Mouse (Mus musculus): ENCODE measurements around the gene Lbp. TPM values are rescaled to one million over a fixed set of nuclear protein-coding genes. Genes with fewer than 3 reads are reported as not detected.

Gene Lbp
- polyA plus RNA-seq, 1 experiment from 2014 or later: 3.4 TPM

- ATAC-seq (ENCODE audit: low FRiP score) (no peak), DNase-seq (ENCODE audit: low spot score) (no peak)
- H3K4me2 ChIP-seq (replicated peaks; ENCODE audit: low read depth, low read length): no peak overlapping the region
- H3K4me1 ChIP-seq (replicated peaks; ENCODE audit: control insufficient read depth, insufficient read depth, low read length): no peaks in the 10 kb centered on the region
- WGBS: 62% methylated on average over 7 of the region's 7 CpGs
- H3K9me3 ChIP-seq (ENCODE audit: control insufficient read depth, low read length): no peaks in the 10 kb centered on the region
- H3K36me3 ChIP-seq (ENCODE audit: control insufficient read depth, insufficient read depth, low read length): no peaks in the 10 kb centered on the region
- no peak overlapping the region for H3K9ac ChIP-seq (ENCODE audit: low read depth, low read length)
- no peaks in the 10 kb centered on the region for H3K27me3 ChIP-seq (ENCODE audit: control insufficient read depth, insufficient read depth, low read length)
- no peak overlapping the region for H3K4me3 ChIP-seq (ENCODE audit: low read depth, low read length)
- no peak overlapping the region for H3K27ac ChIP-seq (ENCODE audit: low read depth, low read length)
These were observed 67.2 kb downstream of the Lbp start for GRCm38 (mm10) chr2:158373516-158373915.

GRCm38 (mm10) chr2:158375443-158376122 is 69.3 kb downstream of the Lbp start, which contains the start of gene Snhg11:
Gene Snhg11, plus strand, starts transcription at chr2:158375638.
- H3K9ac ChIP-seq (ENCODE audit: low read depth, low read length): peak within 1 kb of the TSS; percentile 57
- ATAC-seq (ENCODE audit: low FRiP score) (peak; percentile 84), DNase-seq (ENCODE audit: low spot score) (peak; percentile 89)
- 1% methylated on average over 36 of the region's 36 CpGs for WGBS
- no peaks in the 10 kb centered on the region for H3K4me1 ChIP-seq (replicated peaks; ENCODE audit: control insufficient read depth, insufficient read depth, low read length)
- H3K36me3 ChIP-seq (ENCODE audit: control insufficient read depth, insufficient read depth, low read length): no peaks in the 10 kb centered on the region
- H3K4me3 ChIP-seq (ENCODE audit: low read depth, low read length): peak within 1 kb of the TSS; percentile 42
- peak within 1 kb of the TSS; percentile 62 for H3K4me2 ChIP-seq (replicated peaks; ENCODE audit: low read depth, low read length)
- H3K9me3 ChIP-seq (ENCODE audit: control insufficient read depth, low read length): no peaks in the 10 kb centered on the region
- peak within 1 kb of the TSS; percentile 67; the same call in 1 of the 2 replicates for H3K27ac ChIP-seq (ENCODE audit: low read depth, low read length)
- no peaks in the 10 kb centered on the region for H3K27me3 ChIP-seq (ENCODE audit: control insufficient read depth, insufficient read depth, low read length)

- Histone ChIP-seq H3K4me3 (ENCODE audit: low read depth, low read length) (peak overlapping the region; percentile 42), H3K36me3 (ENCODE audit: control insufficient read depth, insufficient read depth, low read length) (no peaks in the 10 kb centered on the region), H3K27me3 (ENCODE audit: control insufficient read depth, insufficient read depth, low read length) (no peaks in the 10 kb centered on the region), H3K27ac (ENCODE audit: low read depth, low read length) (peak overlapping the region; percentile 67; the same call in 1 of the 2 replicates), H3K9ac (ENCODE audit: low read depth, low read length) (peak overlapping the region; percentile 57), H3K9me3 (ENCODE audit: control insufficient read depth, low read length) (no peaks in the 10 kb centered on the region), H3K4me2 (replicated peaks; ENCODE audit: low read depth, low read length) (peak overlapping the region; percentile 62), H3K4me1 (replicated peaks; ENCODE audit: control insufficient read depth, insufficient read depth, low read length) (no peaks in the 10 kb centered on the region)
- 0 out of 2 replicates have a peak, but pooled peaks have one; percentile 5 for ATAC-seq (ENCODE audit: low FRiP score)
- DNase-seq (ENCODE audit: low spot score): no peak
- WGBS: 27% methylated on average over 12 of the region's 12 CpGs
These were observed 69.9 kb downstream of the Lbp start for GRCm38 (mm10) chr2:158376123-158376687.

- Histone ChIP-seq H3K4me3 (ENCODE audit: low read depth, low read length) (no peak overlapping the region; the same call in 1 of the 2 replicates), H3K27me3 (ENCODE audit: control insufficient read depth, insufficient read depth, low read length) (no peaks in the 10 kb centered on the region), H3K36me3 (ENCODE audit: control insufficient read depth, insufficient read depth, low read length) (no peaks in the 10 kb centered on the region), H3K9me3 (ENCODE audit: control insufficient read depth, low read length) (no peaks in the 10 kb centered on the region), H3K4me2 (replicated peaks; ENCODE audit: low read depth, low read length) (peak overlapping the region; percentile 62; the same call in 1 of the 2 replicates), H3K9ac (ENCODE audit: low read depth, low read length) (no peak overlapping the region), H3K4me1 (replicated peaks; ENCODE audit: control insufficient read depth, insufficient read depth, low read length) (no peaks in the 10 kb centered on the region), H3K27ac (ENCODE audit: low read depth, low read length) (no peak overlapping the region)
- DNase-seq (ENCODE audit: low spot score) (no peak), ATAC-seq (ENCODE audit: low FRiP score) (no peak)
- WGBS: 71% methylated on average over 7 of the region's 7 CpGs
These were observed 70.5 kb downstream of the Lbp start for GRCm38 (mm10) chr2:158376798-158377197.

- no peak for DNase-seq (ENCODE audit: low spot score)
- H3K36me3 ChIP-seq (ENCODE audit: control insufficient read depth, insufficient read depth, low read length): no peaks in the 10 kb centered on the region
- H3K4me2 ChIP-seq (replicated peaks; ENCODE audit: low read depth, low read length): no peak overlapping the region
- no peak overlapping the region for H3K4me3 ChIP-seq (ENCODE audit: low read depth, low read length)
- no peaks in the 10 kb centered on the region for H3K4me1 ChIP-seq (replicated peaks; ENCODE audit: control insufficient read depth, insufficient read depth, low read length)
- ATAC-seq (ENCODE audit: low FRiP score): no peak
- no peak overlapping the region for H3K9ac ChIP-seq (ENCODE audit: low read depth, low read length)
- 92% methylated on average over 1 of the region's 1 CpGs for WGBS
- no peaks in the 10 kb centered on the region for H3K9me3 ChIP-seq (ENCODE audit: control insufficient read depth, low read length)
- H3K27me3 ChIP-seq (ENCODE audit: control insufficient read depth, insufficient read depth, low read length): no peaks in the 10 kb centered on the region
- no peak overlapping the region for H3K27ac ChIP-seq (ENCODE audit: low read depth, low read length)
These were observed 71.5 kb downstream of the Lbp start for GRCm38 (mm10) chr2:158377811-158378210.

GRCm38 (mm10) chr2:158379354-158380078 is 73.2 kb downstream of the Lbp start:
- H3K4me2 ChIP-seq (replicated peaks; ENCODE audit: low read depth, low read length): no peak overlapping the region
- no peak overlapping the region for H3K9ac ChIP-seq (ENCODE audit: low read depth, low read length)
- no peak overlapping the region for H3K4me3 ChIP-seq (ENCODE audit: low read depth, low read length)
- no peaks in the 10 kb centered on the region for H3K36me3 ChIP-seq (ENCODE audit: control insufficient read depth, insufficient read depth, low read length)
- 49% methylated on average over 13 of the region's 13 CpGs for WGBS
- DNase-seq (ENCODE audit: low spot score): peak; percentile 90
- no peak overlapping the region; the same call in 1 of the 2 replicates for H3K27ac ChIP-seq (ENCODE audit: low read depth, low read length)
- no peaks in the 10 kb centered on the region for H3K9me3 ChIP-seq (ENCODE audit: control insufficient read depth, low read length)
- H3K27me3 ChIP-seq (ENCODE audit: control insufficient read depth, insufficient read depth, low read length): no peaks in the 10 kb centered on the region
- H3K4me1 ChIP-seq (replicated peaks; ENCODE audit: control insufficient read depth, insufficient read depth, low read length): no peaks in the 10 kb centered on the region
- peak; percentile 41; the same call in 1 of the 2 replicates for ATAC-seq (ENCODE audit: low FRiP score)

Other genes with a start within 250 kb of the Lbp start
- gene Tgm2, start 160.1 kb upstream of the Lbp start, polyA plus RNA-seq (2014; fragmentation: Nextera tagmentation; extraction: Ambion mirVana): 4.2 and 4.3 TPM in 2 replicates
- gene D630003M21Rik, start 77.3 kb upstream of the Lbp start, polyA plus RNA-seq (2014; fragmentation: Nextera tagmentation; extraction: Ambion mirVana): 1.9 and 2.3 TPM in 2 replicates
- gene Bpi, start 48.4 kb upstream of the Lbp start, polyA plus RNA-seq (2014; fragmentation: Nextera tagmentation; extraction: Ambion mirVana): not detected in 2 replicates
- gene Snhg11, start 69.1 kb downstream of the Lbp start, polyA plus RNA-seq (2014; fragmentation: Nextera tagmentation; extraction: Ambion mirVana): 42.3 and 79.1 TPM in 2 replicates
- gene Ralgapb, start 103.4 kb downstream of the Lbp start, polyA plus RNA-seq (2014; fragmentation: Nextera tagmentation; extraction: Ambion mirVana): 25.6 and 32.4 TPM in 2 replicates
- not detected in 2 replicates for gene Adig, start 196.1 kb downstream of the Lbp start, polyA plus RNA-seq (2014; fragmentation: Nextera tagmentation; extraction: Ambion mirVana)
- gene Arhgap40, start 206.3 kb downstream of the Lbp start, polyA plus RNA-seq (2014; fragmentation: Nextera tagmentation; extraction: Ambion mirVana): 0.37 and 0.54 TPM in 2 replicates

All from hindbrain, embryonic 11.5 days (tissue).